Comparison of ENCODE assay signal across 8 mouse cellular contexts in the genomic region with DNA sequence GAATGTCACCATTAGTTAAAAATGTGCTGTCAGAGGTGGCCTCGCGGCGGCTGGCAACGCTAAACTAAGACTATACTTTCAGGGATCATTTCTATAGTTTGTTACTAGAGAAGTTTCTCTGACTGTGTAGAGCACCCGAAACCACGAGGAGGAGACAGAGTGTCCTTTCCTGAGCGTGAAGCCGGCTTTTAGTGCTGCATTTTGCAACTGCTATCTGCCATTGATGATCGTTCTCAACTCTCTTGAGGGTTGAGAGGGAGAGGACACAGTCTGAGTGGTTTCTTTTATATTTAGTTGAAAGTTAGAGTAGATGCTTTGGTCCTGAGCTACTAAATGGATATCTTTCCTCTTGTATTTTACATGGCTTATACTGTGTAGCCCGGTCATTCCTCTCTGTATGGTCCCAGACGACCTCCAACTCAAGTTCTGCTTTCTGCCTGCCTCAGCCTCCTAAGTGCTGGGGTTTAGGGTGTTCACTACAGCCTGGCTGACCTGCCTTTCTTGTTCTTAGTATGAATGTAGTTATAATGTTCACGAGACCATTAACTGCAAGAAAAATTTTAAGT. TPM values are rescaled to one million over a fixed set of nuclear protein-coding genes. Genes with fewer than 3 reads are reported as not detected.
DNase-seq lines count a peak whose midpoint lies in the region; ATAC-seq and TF ChIP-seq lines count a peak whose summit lies in the region.

No protein-coding gene starts in this region.

- H3K4me1 ChIP-seq in embryonic facial prominence, embryonic 13.5 days = peaks cover 16% of the 10 kb centered on the region
- peaks cover 13% of the 10 kb centered on the region for H3K4me1 ChIP-seq in liver, embryonic 11.5 days (replicated peaks; ENCODE audit: control insufficient read depth, insufficient read depth, low read length)

- H3K27me3 ChIP-seq in embryonic facial prominence, embryonic 13.5 days = no peaks in the 10 kb centered on the region
- no peaks in the 10 kb centered on the region for H3K27me3 ChIP-seq in liver, embryonic 11.5 days (replicated peaks; ENCODE audit: control insufficient read depth, insufficient read depth, low read length)
- no peaks in the 10 kb centered on the region for H3K27me3 ChIP-seq in myocyte (ENCODE audit: control insufficient read depth, insufficient read depth, insufficient read length)
- no peaks in the 10 kb centered on the region; the same call in 1 of the 2 replicates for H3K27me3 ChIP-seq in splenic B cell, adult 2 months (ENCODE audit: control insufficient read depth, insufficient read depth, low read length, poor library complexity, severe bottlenecking)

- H3K9me3 ChIP-seq in embryonic facial prominence, embryonic 13.5 days = no peaks in the 10 kb centered on the region
- H3K9me3 ChIP-seq in liver, embryonic 11.5 days (ENCODE audit: control insufficient read depth, low read length) = no peaks in the 10 kb centered on the region

- peak overlapping the region; percentile 65 for H3K4me2 ChIP-seq in embryonic facial prominence, embryonic 13.5 days
- peak overlapping the region; percentile 75 for H3K4me2 ChIP-seq in liver, embryonic 11.5 days
- H3K4me2 ChIP-seq in myocyte (ENCODE audit: low read depth) = peak overlapping the region; percentile 84

- ATAC-seq in activated CD4-positive, CD25-positive, alpha-beta regulatory T cell, adult 4 months = peak; percentile 67
- ATAC-seq in embryonic facial prominence, embryonic 13.5 days (ENCODE audit: insufficient number of reproducible peaks, insufficient read depth, low FRiP score, low TSS enrichment, low read depth) = peak; percentile 81
- peak; percentile 89 for ATAC-seq in liver, embryonic 11.5 days (replicated peaks; ENCODE audit: low FRiP score)

- peak overlapping the region; percentile 96 for H3K27ac ChIP-seq in embryonic facial prominence, embryonic 13.5 days
- peak overlapping the region; percentile 95 for H3K27ac ChIP-seq in liver, embryonic 11.5 days (ENCODE audit: low read depth, low read length)

- H3K36me3 ChIP-seq in embryonic facial prominence, embryonic 13.5 days = peaks cover 17% of the 10 kb centered on the region
- peaks cover 4% of the 10 kb centered on the region; the same call in 1 of the 2 replicates for H3K36me3 ChIP-seq in liver, embryonic 11.5 days (ENCODE audit: control insufficient read depth, insufficient read depth, low read length)
- no peaks in the 10 kb centered on the region for H3K36me3 ChIP-seq in myocyte (ENCODE audit: control insufficient read depth, insufficient read depth)
- H3K36me3 ChIP-seq in splenic B cell, adult 2 months (ENCODE audit: control insufficient read depth, insufficient read depth, low read length, poor library complexity, severe bottlenecking) = peaks cover 2% of the 10 kb centered on the region; the same call in 1 of the 2 replicates

- H3ac ChIP-seq in myocyte (ENCODE audit: control insufficient read depth, insufficient read length) = no peak overlapping the region

- under 1% methylated on average over 12 of the region's 12 CpGs for WGBS in embryonic facial prominence, embryonic 13.5 days
- under 1% methylated on average over 12 of the region's 12 CpGs for WGBS in liver, embryonic 11.5 days

- peak; percentile 80 for DNase-seq in 3134 (ENCODE audit: extremely low read depth, insufficient read length, low spot score)
- DNase-seq in heart, adult 8-10 months (ENCODE audit: low spot score) = peak; percentile 60
- DNase-seq in kidney, adult 8-10 months = peak; percentile 54 to 70
- DNase-seq in liver, embryonic 11.5 days (ENCODE audit: low spot score) = peak; percentile 79
- peak; percentile 96 for DNase-seq in splenic B cell, adult 2 months (ENCODE audit: low read depth, low spot score)

- no peaks in the 10 kb centered on the region for H3K79me2 ChIP-seq in myocyte (ENCODE audit: control insufficient read depth, insufficient read depth)

- peak overlapping the region; percentile 80 for H3K4me3 ChIP-seq in embryonic facial prominence, embryonic 13.5 days
- H3K4me3 ChIP-seq in liver, embryonic 11.5 days (ENCODE audit: low read depth, low read length) = peak overlapping the region; percentile 66; the same call in 1 of the 2 replicates
- peak overlapping the region; percentile 76 for H3K4me3 ChIP-seq in myocyte

- 0 out of 2 replicates have a peak overlapping the region, but pooled peaks have one; percentile 36 for H3K9ac ChIP-seq in embryonic facial prominence, embryonic 13.5 days
- no peak overlapping the region; the same call in 1 of the 2 replicates for H3K9ac ChIP-seq in liver, embryonic 11.5 days (ENCODE audit: low read depth, low read length)

- peak; percentile 95 for TF ChIP-seq POLR2A in myocyte (IDR thresholded peaks at IDR 0.05; ENCODE audit: insufficient read length, low read depth)

TF ChIP-seq in myocyte, 11 proteins besides CTCF, POLR2A, EP300 and RAD21:
- TF ChIP-seq CEBPB (IDR thresholded peaks at IDR 0.05; ENCODE audit: insufficient read depth, poor library complexity, severe bottlenecking) = peak; percentile 89
- TF ChIP-seq E2F4 (IDR thresholded peaks at IDR 0.05; ENCODE audit: insufficient read depth) = peak; percentile 12
- TF ChIP-seq MYOG (IDR thresholded peaks at IDR 0.05; ENCODE audit: control insufficient read depth in 1 of 3, insufficient read depth in 1 of 3, insufficient read length in 2 of 3, low read depth in 2 of 3) = no peak
- no peak for TF ChIP-seq TCF12 (IDR thresholded peaks at IDR 0.05; ENCODE audit: insufficient read depth, poor library complexity, severe bottlenecking)
- no peak for TF ChIP-seq USF1 (IDR thresholded peaks at IDR 0.05; ENCODE audit: low read depth)
- peak; percentile 17 for TF ChIP-seq MAX (IDR thresholded peaks at IDR 0.05; ENCODE audit: low read depth)
- TF ChIP-seq POLR2AphosphoS2 (IDR thresholded peaks at IDR 0.05; ENCODE audit: insufficient read length, low read depth) = peak; percentile 94

RNA-seq across cellular contexts. Expression of gene Gtf3c6, which starts 0.6 kb away (rescaled TPM):
- polyA plus RNA-seq in activated CD4-positive, CD25-positive, alpha-beta regulatory T cell, adult 4 months (2017; shearing (Covaris generic)) = 100 to 1,000 TPM; 114 to 120 TPM
- polyA plus RNA-seq in embryonic facial prominence, embryonic 13.5 days (2015; fragmentation: Nextera tagmentation; extraction: Ambion mirVana) = 109 and 127 TPM in 2 replicates
- total RNA-seq in heart, adult 8-10 months (2022) = 10 to 100 TPM; 24.7 to 31.0 (median 25.1) TPM
- polyA plus RNA-seq in liver, embryonic 11.5 days (2014; fragmentation: Nextera tagmentation; extraction: Ambion mirVana) = 89.0 and 117 TPM in 2 replicates
- 24.5 TPM for polyA plus RNA-seq in myocyte (2012; fragmentation: generic; extraction: Trizol)

RNA-seq across cellular contexts. Expression of gene Rpf2, which starts 11.6 kb away (rescaled TPM):
- polyA plus RNA-seq in activated CD4-positive, CD25-positive, alpha-beta regulatory T cell, adult 4 months (2017; shearing (Covaris generic)) = 10 to 100 TPM; 68.6 to 72.3 TPM
- 68.7 and 70.3 TPM in 2 replicates for polyA plus RNA-seq in embryonic facial prominence, embryonic 13.5 days (2015; fragmentation: Nextera tagmentation; extraction: Ambion mirVana)
- total RNA-seq in heart, adult 8-10 months (2022) = 10 to 100 TPM; 10.4 to 15.2 (median 11.7) TPM
- polyA plus RNA-seq in liver, embryonic 11.5 days (2014; fragmentation: Nextera tagmentation; extraction: Ambion mirVana) = 109 and 113 TPM in 2 replicates
- polyA plus RNA-seq in myocyte (2012; fragmentation: generic; extraction: Trizol) = 22.3 TPM

RNA-seq across cellular contexts. Expression of gene Amd1, which starts 43.5 kb away (rescaled TPM):
- 10 to 100 TPM; 57.9 to 78.4 TPM for polyA plus RNA-seq in activated CD4-positive, CD25-positive, alpha-beta regulatory T cell, adult 4 months (2017; shearing (Covaris generic))
- polyA plus RNA-seq in embryonic facial prominence, embryonic 13.5 days (2015; fragmentation: Nextera tagmentation; extraction: Ambion mirVana) = 53.7 and 61.7 TPM in 2 replicates
- total RNA-seq in heart, adult 8-10 months (2022) = 100 to 1,000 TPM in 3 of 4 experiments, 10 to 100 TPM in 1; 87.6 to 131 (median 118) TPM
- 130 and 136 TPM in 2 replicates for polyA plus RNA-seq in liver, embryonic 11.5 days (2014; fragmentation: Nextera tagmentation; extraction: Ambion mirVana)
- polyA plus RNA-seq in myocyte (2012; fragmentation: generic; extraction: Trizol) = 34.0 TPM

Comparison
In these comparisons a context has a peak if more than half of its experiments do, and no peak if none do; other contexts are left out.
1. Peak in every context shown above with its lines: DNase-seq, ATAC-seq, H3K4me3 ChIP-seq and H3K27ac ChIP-seq.